Mouse (Mus musculus) adrenal gland, postnatal 14 days (tissue): Measurements from ENCODE around the gene Tmprss15. TPM values are rescaled to one million over a fixed set of nuclear protein-coding genes. Genes with fewer than 3 reads are reported as not detected.

Source experiments
- total RNA-seq: library from RNA; stranded (reverse); gene quantifications from 2 replicates; pipeline ENCODE4 v1.2.3, GENCODE M21; 2021

Tmprss15 gene
- total RNA-seq, 1 experiment from 2014 or later, result not detected

Other genes starting within 250 kb of the Tmprss15 start
- 0.48 and 0.83 TPM in 2 replicates for gene Chodl, start 160.1 kb downstream of the Tmprss15 start, total RNA-seq